Mouse (Mus musculus): Measurements from ENCODE around the gene Gm26620.

DNA sequence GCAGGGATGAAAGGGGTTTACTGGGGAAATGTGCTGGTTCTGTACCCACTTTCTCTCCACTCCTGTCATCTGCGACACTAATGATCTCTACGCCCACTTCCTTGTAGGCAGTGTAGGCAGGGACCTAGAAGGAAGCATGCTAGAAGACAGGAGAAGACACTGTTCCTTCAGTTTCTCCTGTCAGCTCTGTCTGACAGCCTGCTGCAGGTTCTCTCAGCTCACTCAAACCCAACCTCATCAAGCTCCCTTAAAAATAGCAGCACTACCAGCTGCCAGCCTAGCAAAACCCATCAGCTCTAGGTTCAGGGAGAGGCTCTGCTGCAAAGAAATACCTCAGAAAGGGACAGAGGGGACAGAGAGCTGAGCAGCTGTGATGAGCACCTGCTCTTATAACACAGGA lies 34.9 kb upstream of the Gm26620 start:
- TF ChIP-seq POLR2A (IDR thresholded peaks at IDR 0.05; ENCODE audit: low read depth, low read length): no peak
- TF ChIP-seq PAX5 (IDR thresholded peaks at IDR 0.05; ENCODE audit: low read length): no peak
- TF ChIP-seq CTCF (conservative IDR thresholded peaks at IDR 0.05 in 1 of 2, IDR thresholded peaks at IDR 0.05 in 1 of 2; ENCODE audit: low read depth in 2 of 2, low read length in 2 of 2): no peak
- no peak for TF ChIP-seq GABPA (IDR thresholded peaks at IDR 0.05; ENCODE audit: insufficient replicate concordance, low read depth, low read length)
- TF ChIP-seq TBP (conservative IDR thresholded peaks at IDR 0.05; ENCODE audit: low read depth, low read length): no peak
- no peak for TF ChIP-seq USF2 (conservative IDR thresholded peaks at IDR 0.05; ENCODE audit: low read depth, low read length)
- no peak for TF ChIP-seq MAFK (IDR thresholded peaks at IDR 0.05; ENCODE audit: insufficient replicate concordance, low read length)
- TF ChIP-seq UBTF (IDR thresholded peaks at IDR 0.05; ENCODE audit: low read depth, low read length): no peak
- no peak for TF ChIP-seq HCFC1 (IDR thresholded peaks at IDR 0.05; ENCODE audit: low read depth, low read length)

Data from CH12.LX (cell line).